Mouse (Mus musculus) ovary, postnatal 36 days (tissue): ENCODE results near the gene Ruvbl2.

Experiments used
- DNase-seq: peaks from one replicate; pipeline ENCODE4 v3.0.0; 2022; ENCODE audit warnings: low spot score, mixed read lengths

The Ruvbl2 gene

GRCm38 (mm10) chr7:45461326-45461725 is 23.4 kb upstream of the Ruvbl2 start:
- no peak for DNase-seq

GRCm38 (mm10) chr7:45460860-45461314 is 23.0 kb upstream of the Ruvbl2 start:
- peak; percentile 68 for DNase-seq

- DNase-seq = peak; percentile 36
Observed at GRCm38 (mm10) chr7:45460377-45460776, 22.5 kb upstream of the Ruvbl2 start.

- DNase-seq = peak; percentile 93
Observed at GRCm38 (mm10) chr7:45459564-45460140, 21.8 kb upstream of the Ruvbl2 start, which contains the start of gene Ftl1. Gene Ftl1 (minus strand): TSS chr7:45459884.

- peak; percentile 79 for DNase-seq
Observed at GRCm38 (mm10) chr7:45458748-45459563, 21.1 kb upstream of the Ruvbl2 start.

GRCm38 (mm10) chr7:45457204-45458060 is 19.5 kb upstream of the Ruvbl2 start:
- DNase-seq = no peak

GRCm38 (mm10) chr7:45456721-45457203 is 18.9 kb upstream of the Ruvbl2 start:
- DNase-seq = no peak

GRCm38 (mm10) chr7:45455932-45456696 is 18.2 kb upstream of the Ruvbl2 start:
- DNase-seq = no peak

GRCm38 (mm10) chr7:45454971-45455370 is 17.1 kb upstream of the Ruvbl2 start:
- no peak for DNase-seq

GRCm38 (mm10) chr7:45451344-45451982 is 13.6 kb upstream of the Ruvbl2 start:
- peak; percentile 81 for DNase-seq

GRCm38 (mm10) chr7:45449974-45450373 is 12.1 kb upstream of the Ruvbl2 start:
- DNase-seq = no peak

- no peak for DNase-seq
Observed at GRCm38 (mm10) chr7:45447325-45447990, 9.6 kb upstream of the Ruvbl2 start.

- no peak for DNase-seq
Observed at GRCm38 (mm10) chr7:45446589-45446988, 8.7 kb upstream of the Ruvbl2 start.

- DNase-seq = no peak
Observed at GRCm38 (mm10) chr7:45443526-45444420, 5.9 kb upstream of the Ruvbl2 start.

- no peak for DNase-seq
Observed at GRCm38 (mm10) chr7:45437046-45437445, 850 bp downstream of the Ruvbl2 start.

- no peak for DNase-seq
Observed at GRCm38 (mm10) chr7:45436444-45436843, 1.5 kb downstream of the Ruvbl2 start.

- no peak for DNase-seq
Observed at GRCm38 (mm10) chr7:45435038-45435437, 2.9 kb downstream of the Ruvbl2 start.

GRCm38 (mm10) chr7:45434203-45435015 is 3.5 kb downstream of the Ruvbl2 start, which contains the start of gene Gys1:
Gene Gys1 (plus strand): TSS chr7:45434844.
- peak; percentile 100 for DNase-seq
